Mouse (Mus musculus) spleen, adult 2 months (tissue): ENCODE results near the gene Mroh8. TPM values are rescaled to one million over a fixed set of nuclear protein-coding genes. Genes with fewer than 3 reads are reported as not detected.

Experiments
- DNase-seq, 2 experiments: peaks; one replicate each; pipeline versions ENCODE4 v3.0.0 to v3.0.0-alpha.2; 2012 to 2021; ENCODE audit warnings: low spot score in 2 of 2, low read depth in 1 of 2
- H3K27ac ChIP-seq: fragments of 200-500 bp; 2 replicates; pipeline ENCODE4 v1.5.1; 2012; ENCODE audit warnings: low read length, inconsistent platforms; ENCODE audit not compliant: insufficient read depth
- H3K27me3 ChIP-seq: fragments of 200-500 bp; 2 replicates; pipeline ENCODE4 v1.6.1; 2012; ENCODE audit warnings: mild to moderate bottlenecking, moderate library complexity, low read length, inconsistent platforms; ENCODE audit not compliant: control insufficient read depth, insufficient read depth
- H3K36me3 ChIP-seq: fragments of 200-500 bp; 2 replicates; pipeline ENCODE4 v1.6.1; 2012; ENCODE audit warnings: mild to moderate bottlenecking, low read length, inconsistent platforms; ENCODE audit not compliant: control insufficient read depth, insufficient read depth
- H3K4me1 ChIP-seq: fragments of 200-500 bp; 2 replicates; pipeline ENCODE4 v1.6.1; 2011; ENCODE audit warnings: inconsistent platforms; ENCODE audit not compliant: control insufficient read depth, insufficient read depth, insufficient read length
- H3K4me3 ChIP-seq: fragments of 200-500 bp; 2 replicates; pipeline ENCODE4 v1.5.1; 2011; ENCODE audit warnings: mild to moderate bottlenecking, inconsistent platforms; ENCODE audit not compliant: insufficient read depth, insufficient read length; ENCODE audit errors: extremely low read depth
- CTCF ChIP-seq: fragments of 200-500 bp; IDR thresholded peaks from 2 replicates; pipeline ENCODE4 v1.5.1; 2011; ENCODE audit warnings: mild to moderate bottlenecking, inconsistent platforms; ENCODE audit not compliant: insufficient read depth, insufficient read length, insufficient replicate concordance; ENCODE audit errors: extremely low read depth
- POLR2A ChIP-seq: fragments of 200-500 bp; IDR thresholded peaks from 2 replicates; pipeline ENCODE4 v1.6.1; 2011; ENCODE audit warnings: low read depth, low read length, inconsistent platforms
- WGBS: fragments of 180-500 bp; shearing (Covaris S2); methylation state at CpG from one replicate; pipeline ENCODE4 v1.1.7; 2018; 5-methylcytosine and 5-hydroxymethylcytosine counted together
- polyA plus RNA-seq: library from polyadenylated mRNA; depleted of rRNA; stranded (reverse); fragments of >200 nt; gene quantifications from 2 replicates; pipeline ENCODE4 v1.2.3, GENCODE M21; 2012

Mroh8 gene
- polyA plus RNA-seq, 1 experiment: 0.18 TPM

- peaks cover 34% of the 10 kb centered on the region for H3K36me3 ChIP-seq
- H3K4me1 ChIP-seq: no peaks in the 10 kb centered on the region
- 96% methylated on average over 2 of the region's 2 CpGs for WGBS
- DNase-seq: no peak
- H3K27me3 ChIP-seq: no peaks in the 10 kb centered on the region
- H3K4me3 ChIP-seq: no peak overlapping the region
- TF ChIP-seq POLR2A (no peak), CTCF (no peak)
- H3K27ac ChIP-seq: no peak overlapping the region
Observed at GRCm38 (mm10) chr2:157308273-157308917, 29.0 kb upstream of the Mroh8 start.

- no peak overlapping the region for H3K27ac ChIP-seq
- peaks cover 34% of the 10 kb centered on the region for H3K36me3 ChIP-seq
- DNase-seq: no peak
- H3K27me3 ChIP-seq: no peaks in the 10 kb centered on the region
- H3K4me1 ChIP-seq: no peaks in the 10 kb centered on the region
- 95% methylated on average over 4 of the region's 4 CpGs for WGBS
- TF ChIP-seq POLR2A: no peak
- no peak for TF ChIP-seq CTCF
- H3K4me3 ChIP-seq: no peak overlapping the region
Observed at GRCm38 (mm10) chr2:157307715-157308265, 28.4 kb upstream of the Mroh8 start.

- Histone ChIP-seq H3K4me3 (no peak overlapping the region), H3K27ac (no peak overlapping the region), H3K4me1 (no peaks in the 10 kb centered on the region), H3K27me3 (no peaks in the 10 kb centered on the region), H3K36me3 (peaks cover 34% of the 10 kb centered on the region)
- TF ChIP-seq CTCF (no peak), POLR2A (no peak)
- WGBS: 92% methylated on average over 7 of the region's 7 CpGs
- no peak for DNase-seq
Observed at GRCm38 (mm10) chr2:157306091-157307032, 27.0 kb upstream of the Mroh8 start.

GRCm38 (mm10) chr2:157303096-157303495 lies 23.7 kb upstream of the Mroh8 start:
- DNase-seq: no peak
- H3K36me3 ChIP-seq: peaks cover 42% of the 10 kb centered on the region
- H3K4me3 ChIP-seq: no peak overlapping the region
- H3K27me3 ChIP-seq: no peaks in the 10 kb centered on the region
- H3K27ac ChIP-seq: no peak overlapping the region
- 92% methylated on average over 9 of the region's 9 CpGs for WGBS
- TF ChIP-seq CTCF (no peak), POLR2A (no peak)
- H3K4me1 ChIP-seq: no peaks in the 10 kb centered on the region

- no peak overlapping the region for H3K4me3 ChIP-seq
- no peak overlapping the region for H3K27ac ChIP-seq
- 96% methylated on average over 6 of the region's 6 CpGs for WGBS
- TF ChIP-seq CTCF: no peak
- TF ChIP-seq POLR2A: no peak
- H3K4me1 ChIP-seq: no peaks in the 10 kb centered on the region
- H3K27me3 ChIP-seq: no peaks in the 10 kb centered on the region
- H3K36me3 ChIP-seq: peaks cover 45% of the 10 kb centered on the region
- DNase-seq: no peak
Observed at GRCm38 (mm10) chr2:157300051-157300450, 20.7 kb upstream of the Mroh8 start.

GRCm38 (mm10) chr2:157296105-157296689 lies 16.8 kb upstream of the Mroh8 start:
- no peak for DNase-seq
- TF ChIP-seq POLR2A: no peak
- TF ChIP-seq CTCF: no peak
- H3K27me3 ChIP-seq: no peaks in the 10 kb centered on the region
- H3K27ac ChIP-seq: no peak overlapping the region
- no peaks in the 10 kb centered on the region for H3K4me1 ChIP-seq
- 90% methylated on average over 7 of the region's 7 CpGs for whole genome bisulfite sequencing
- H3K4me3 ChIP-seq: no peak overlapping the region
- H3K36me3 ChIP-seq: peaks cover 40% of the 10 kb centered on the region
